Mouse (Mus musculus) lung, postnatal 0 days (tissue): ENCODE measurements around the gene Zfp598.

Experiments
- CTCF ChIP-seq: IDR thresholded peaks from 2 replicates; pipeline ENCODE4 v1.5.1; 2016; ENCODE audit warnings: antibody characterized with exemption, mild to moderate bottlenecking
- EP300 ChIP-seq: IDR thresholded peaks from 2 replicates; pipeline ENCODE4 v1.6.1; 2016; ENCODE audit warnings: antibody characterized with exemption, mild to moderate bottlenecking, control low read depth

GRCm38 (mm10) chr17:24646381-24646780, 23.1 kb upstream of the Zfp598 start:
- TF ChIP-seq CTCF (no peak), EP300 (no peak)
